Mouse (Mus musculus) mouse trophoblast stem cell (cell line): ENCODE results near the gene Sprr1a.
"Not testable (repeated sequence)": the region's sequence is repeated elsewhere in the genome, so short reads cannot be mapped to it uniquely, and the experiment has no call there.

ENCODE experiments used
- in situ Hi-C, 2 experiments: fragments of 300-500 bp; cut with MseI, MboI; formaldehyde crosslinking; loops; 2 replicates in 1 of 2; 3 replicates in 1 of 2; pipeline ENCODE4 v1.15.1; 2025

Gene Sprr1a

GRCm38 (mm10) chr3:92485863-92486262, at the start of gene Sprr1a:
Gene Sprr1a (minus strand): TSS chr3:92485895.
- in situ Hi-C loops, result no loop called here

DNA sequence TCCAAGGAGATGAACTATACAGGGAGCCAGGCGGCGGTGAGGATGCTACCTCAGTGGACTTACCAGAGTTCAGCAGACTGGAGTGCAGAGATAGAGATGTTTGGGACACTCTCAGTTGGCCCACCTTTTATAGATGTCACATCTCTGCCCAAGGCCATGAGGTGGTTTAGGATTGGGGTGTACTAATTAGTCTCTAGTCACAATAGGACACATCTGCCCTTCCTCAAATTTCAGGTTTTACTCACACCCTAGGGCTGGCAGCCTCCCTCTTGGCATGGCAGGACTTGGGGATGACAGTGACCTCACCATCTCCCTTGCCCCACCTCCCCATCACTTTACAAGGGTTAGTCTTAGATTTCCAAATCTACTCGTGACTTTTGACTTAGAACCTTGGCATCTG, 48.7 kb upstream of the Sprr1a start, which contains the start of gene 2310046K23Rik:
Gene 2310046K23Rik, minus strand, starts transcription at position 101 of the 400 bp plus-strand sequence.
- in situ Hi-C loops, result no loop called here

GRCm38 (mm10) chr3:92512325-92512724, 26.6 kb upstream of the Sprr1a start:
- in situ Hi-C loops, result loop anchor here (5.0 kb wide), 1 partner anchor 360 kb away; no protein-coding TSS in a partner anchor

DNA sequence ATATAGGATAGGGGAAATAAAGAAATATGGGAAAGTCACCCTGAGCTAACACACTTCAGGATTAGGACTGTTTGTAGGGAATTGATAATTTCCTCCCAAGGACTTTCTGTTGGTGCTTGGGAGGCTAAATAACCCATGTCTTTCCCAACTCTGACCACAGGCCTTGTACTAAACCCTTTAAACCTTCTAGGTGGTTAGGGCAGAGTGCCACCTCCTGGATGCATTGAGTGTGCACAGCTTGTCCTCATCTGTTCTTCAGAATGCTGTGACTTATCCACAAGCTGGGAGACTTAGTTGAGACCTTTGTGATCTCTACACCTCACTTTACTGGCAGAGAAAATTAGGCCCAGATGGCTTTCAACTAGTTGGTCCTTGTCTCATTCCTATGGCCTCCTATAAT, 25.1 kb upstream of the Sprr1a start:
- in situ Hi-C loops, result loop anchor here (5.0 kb wide), 1 partner anchor 358 kb away; no protein-coding TSS in a partner anchor

- in situ Hi-C loops, result no loop called here
These were observed 22.5 kb upstream of the Sprr1a start for GRCm38 (mm10) chr3:92508185-92508584.

DNA sequence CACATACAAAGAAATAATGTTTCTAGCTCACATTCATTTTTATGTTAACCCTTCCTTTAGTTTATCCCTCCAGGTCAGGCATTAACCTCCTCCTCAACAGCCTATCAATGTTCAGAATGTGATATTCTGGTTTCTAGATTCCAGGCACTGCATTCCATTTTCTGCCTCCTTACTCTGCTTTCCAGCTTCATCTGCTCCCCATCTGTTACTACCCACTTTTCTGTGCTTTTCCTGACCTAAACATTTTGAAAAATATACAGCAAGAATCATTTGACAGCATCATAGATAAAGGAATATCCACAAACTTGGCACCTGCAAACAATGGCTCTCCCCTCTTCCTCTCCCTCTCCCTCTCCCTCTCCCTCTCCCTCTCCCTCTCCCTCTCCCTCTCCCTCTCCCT, 17.8 kb upstream of the Sprr1a start:
- in situ Hi-C loops, result no loop called here

DNA sequence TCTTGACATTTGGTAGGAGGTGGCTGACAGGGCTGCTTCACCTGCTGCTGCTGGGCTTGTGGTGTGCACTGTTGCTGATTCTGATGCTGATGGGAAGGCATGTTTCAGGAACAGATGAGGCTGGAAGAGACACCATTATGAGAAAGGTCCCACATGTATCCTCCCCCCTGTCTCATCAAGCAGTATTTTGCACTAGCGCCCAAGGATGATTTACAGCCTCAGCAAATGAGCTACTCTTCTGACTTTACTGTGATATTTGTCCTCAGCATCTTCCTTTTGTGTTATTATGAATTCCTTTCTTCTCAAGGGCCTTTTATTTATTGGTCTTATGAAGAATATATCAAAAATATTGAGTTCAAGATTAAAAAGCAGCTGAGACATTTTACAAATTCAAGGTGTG, 14.7 kb upstream of the Sprr1a start, which contains the start of gene Sprr4:
Gene Sprr4, minus strand, starts transcription at position 101 of the 400 bp plus-strand sequence.
- in situ Hi-C loops, result no loop called here

GRCm38 (mm10) chr3:92490262-92490661, 4.6 kb upstream of the Sprr1a start:
- in situ Hi-C loops, result not testable (repeated sequence)

DNA sequence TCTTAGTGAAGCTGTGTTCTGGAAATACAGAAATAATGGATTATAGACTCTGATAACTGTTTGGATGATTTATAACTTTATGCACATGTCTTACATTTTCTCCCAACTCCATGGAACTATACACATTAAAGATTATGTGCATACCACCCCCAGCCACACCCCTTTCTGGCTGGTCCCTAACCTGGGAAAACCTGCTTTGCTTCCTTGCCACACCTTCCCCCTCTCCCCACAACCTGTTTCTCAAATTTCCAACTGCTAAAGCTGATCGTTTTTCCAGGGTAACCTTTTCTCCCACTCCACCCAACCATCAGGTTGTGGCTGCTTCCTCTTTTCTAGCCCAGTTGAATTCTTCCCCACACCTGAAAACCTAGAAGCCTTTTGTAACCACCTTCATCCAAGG, 612 bp upstream of the Sprr1a start:
- in situ Hi-C loops, result no loop called here

GRCm38 (mm10) chr3:92481249-92481648, 4.4 kb downstream of the Sprr1a start:
- in situ Hi-C loops, result not testable (repeated sequence)

- in situ Hi-C loops, result no loop called here
These were observed 15.6 kb downstream of the Sprr1a start for GRCm38 (mm10) chr3:92470111-92470510.

GRCm38 (mm10) chr3:92467424-92467823, 18.3 kb downstream of the Sprr1a start:
- in situ Hi-C loops, result no loop called here

GRCm38 (mm10) chr3:92466576-92466975, 19.1 kb downstream of the Sprr1a start:
- in situ Hi-C loops, result no loop called here

- in situ Hi-C loops, result no loop called here
These were observed 27.1 kb downstream of the Sprr1a start, which contains the start of gene Sprr3 for GRCm38 (mm10) chr3:92458620-92459019. Gene Sprr3 (minus strand): TSS chr3:92458720.

DNA sequence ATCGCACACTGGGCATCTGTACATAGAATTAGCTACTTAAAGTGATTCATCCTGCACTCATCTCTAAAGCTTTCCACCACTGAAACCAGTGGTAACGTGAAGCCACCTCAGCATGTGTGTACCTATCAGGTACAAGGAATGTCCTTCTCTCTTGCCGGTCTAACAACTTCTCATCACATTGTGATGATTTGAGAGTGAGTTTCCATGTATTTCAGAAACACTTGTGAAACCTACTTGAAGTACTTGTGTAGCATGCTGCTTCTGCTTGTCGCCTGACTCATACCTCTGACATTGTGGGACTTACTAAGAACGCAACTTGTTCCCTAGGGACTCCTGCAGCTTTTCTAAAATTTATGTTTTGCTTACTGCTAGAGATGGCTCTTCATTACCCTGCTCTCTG, 30.5 kb downstream of the Sprr1a start:
- in situ Hi-C loops, result no loop called here

GRCm38 (mm10) chr3:92440177-92440576, 45.5 kb downstream of the Sprr1a start:
- in situ Hi-C loops, result no loop called here

- in situ Hi-C loops, result no loop called here
These were observed 47.0 kb downstream of the Sprr1a start, which contains the start of gene Sprr1b for GRCm38 (mm10) chr3:92438689-92439088. Gene Sprr1b (minus strand): TSS chr3:92438789.
